Mouse (Mus musculus) embryonic facial prominence, embryonic 12.5 days (tissue): ENCODE data around the gene Prkn. TPM values are rescaled to one million over a fixed set of nuclear protein-coding genes. Genes with fewer than 3 reads are reported as not detected.

Source experiments
- ATAC-seq: fragments of 200-750 bp; cut with Nextera tagmentation; 2 replicates; pipeline ENCODE4 v1.8.0; 2017; ENCODE audit not compliant: insufficient number of reproducible peaks, insufficient read depth, low FRiP score, low TSS enrichment
- H3K27ac ChIP-seq: fragments of 300-500 bp; sonication (generic); 2 replicates; pipeline ENCODE4 v1.5.1; 2016; ENCODE audit warnings: mild to moderate bottlenecking
- H3K27me3 ChIP-seq: fragments of 300-500 bp; sonication (generic); 2 replicates; pipeline ENCODE4 v1.6.1; 2016; ENCODE audit warnings: mild to moderate bottlenecking, moderate library complexity
- H3K36me3 ChIP-seq: fragments of 300-500 bp; sonication (generic); 2 replicates; pipeline ENCODE4 v1.6.1; 2016; ENCODE audit warnings: mild to moderate bottlenecking
- H3K4me1 ChIP-seq: fragments of 300-500 bp; sonication (generic); 2 replicates; pipeline ENCODE4 v1.6.1; 2016
- H3K4me2 ChIP-seq: fragments of 300-500 bp; sonication (generic); replicated peaks from 2 replicates; pipeline ENCODE4 v1.6.1; 2016; ENCODE audit warnings: mild to moderate bottlenecking, moderate library complexity
- H3K4me3 ChIP-seq: fragments of 300-500 bp; sonication (generic); 2 replicates; pipeline ENCODE4 v1.5.1; 2016; ENCODE audit warnings: mild to moderate bottlenecking
- H3K9ac ChIP-seq: fragments of 300-500 bp; sonication (generic); 2 replicates; pipeline ENCODE4 v1.6.1; 2016; ENCODE audit warnings: mild to moderate bottlenecking, moderate library complexity
- H3K9me3 ChIP-seq: fragments of 300-500 bp; sonication (generic); 2 replicates; pipeline ENCODE4 v1.6.1; 2016; ENCODE audit warnings: mild to moderate bottlenecking, moderate library complexity
- WGBS: fragments of 180-500 bp; shearing (Covaris S2); methylation state at CpG from one replicate; pipeline ENCODE4 v1.1.7; 2016; 5-methylcytosine and 5-hydroxymethylcytosine counted together
- polyA plus RNA-seq: library from polyadenylated mRNA; unstranded; fragments of >200 nt; fragmentation: Nextera tagmentation; extraction: Ambion mirVana; gene quantifications from 2 replicates; pipeline ENCODE4 v1.2.1, GENCODE M21; 2016

Gene Prkn
- polyA plus RNA-seq, 1 experiment from 2014 or later: 1.8 TPM

DNA sequence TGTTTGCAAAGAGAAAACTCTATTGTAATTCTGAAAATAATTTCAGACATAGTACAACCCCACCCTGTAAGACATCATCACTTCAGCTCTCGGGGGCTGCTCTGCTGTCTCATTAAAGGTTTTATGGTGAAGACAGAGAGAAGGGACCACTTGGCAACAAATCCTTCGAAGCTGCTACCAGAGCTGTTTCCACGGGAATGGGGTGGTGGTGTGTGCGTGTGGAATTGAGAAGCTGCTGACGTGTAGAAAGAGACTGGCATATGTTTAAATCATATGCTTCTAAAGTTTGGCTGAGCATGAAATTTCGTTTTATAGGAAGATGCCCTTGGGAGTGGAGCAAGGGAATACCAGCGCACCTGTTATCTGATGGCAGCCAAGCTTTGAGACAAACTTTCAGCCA lies 514.2 kb downstream of the Prkn start:
- H3K27me3 ChIP-seq: no peaks in the 10 kb centered on the region
- H3K27ac ChIP-seq: no peak overlapping the region
- H3K36me3 ChIP-seq: no peaks in the 10 kb centered on the region
- no peak overlapping the region for H3K9ac ChIP-seq
- H3K4me3 ChIP-seq: no peak overlapping the region
- no peaks in the 10 kb centered on the region for H3K4me1 ChIP-seq
- no peak overlapping the region for H3K4me2 ChIP-seq
- ATAC-seq: no peak
- H3K9me3 ChIP-seq: no peaks in the 10 kb centered on the region
- 76% methylated on average over 7 of the region's 7 CpGs for WGBS

- no peaks in the 10 kb centered on the region for H3K9me3 ChIP-seq
- H3K36me3 ChIP-seq: no peaks in the 10 kb centered on the region
- 78% methylated on average over 2 of the region's 2 CpGs for WGBS
- H3K27ac ChIP-seq: no peak overlapping the region
- H3K4me3 ChIP-seq: no peak overlapping the region
- no peaks in the 10 kb centered on the region for H3K27me3 ChIP-seq
- no peak overlapping the region for H3K4me2 ChIP-seq
- no peaks in the 10 kb centered on the region for H3K4me1 ChIP-seq
- H3K9ac ChIP-seq: no peak overlapping the region
- no peak for ATAC-seq
Measured at GRCm38 (mm10) chr17:11375461-11375860, 535.3 kb downstream of the Prkn start.

- H3K9me3 ChIP-seq: no peaks in the 10 kb centered on the region
- no peak overlapping the region for H3K9ac ChIP-seq
- no peak overlapping the region for H3K4me2 ChIP-seq
- no peak overlapping the region for H3K4me3 ChIP-seq
- no peaks in the 10 kb centered on the region for H3K4me1 ChIP-seq
- 87% methylated on average over 8 of the region's 8 CpGs for WGBS
- no peaks in the 10 kb centered on the region for H3K27me3 ChIP-seq
- H3K36me3 ChIP-seq: no peaks in the 10 kb centered on the region
- no peak for ATAC-seq
- H3K27ac ChIP-seq: no peak overlapping the region
Measured at GRCm38 (mm10) chr17:11383364-11383962, 543.3 kb downstream of the Prkn start.

DNA sequence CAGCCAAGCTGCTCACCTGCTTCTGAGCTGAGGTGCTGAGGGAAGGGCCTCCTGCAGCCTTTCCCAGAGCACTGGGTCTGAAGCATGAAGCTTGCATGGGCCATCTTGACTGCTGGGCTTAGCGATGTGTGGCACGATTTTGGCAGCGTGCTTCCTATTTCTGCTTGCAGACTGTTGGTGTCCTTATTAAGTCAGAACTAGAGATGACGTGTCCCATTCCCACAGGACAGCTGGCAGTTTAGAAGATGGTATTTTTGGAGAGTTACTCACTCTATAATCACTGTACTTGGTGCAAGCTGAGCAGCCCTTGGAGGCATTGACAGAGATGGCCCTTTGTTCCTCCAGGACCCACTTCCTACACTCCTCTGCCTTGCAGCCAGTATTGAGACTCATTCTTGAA lies 545.1 kb downstream of the Prkn start:
- no peaks in the 10 kb centered on the region for H3K36me3 ChIP-seq
- H3K4me2 ChIP-seq: no peak overlapping the region
- ATAC-seq: no peak
- H3K9me3 ChIP-seq: no peaks in the 10 kb centered on the region
- H3K27ac ChIP-seq: no peak overlapping the region
- 83% methylated on average over 4 of the region's 4 CpGs for WGBS
- no peaks in the 10 kb centered on the region for H3K27me3 ChIP-seq
- H3K9ac ChIP-seq: no peak overlapping the region
- H3K4me3 ChIP-seq: no peak overlapping the region
- H3K4me1 ChIP-seq: no peaks in the 10 kb centered on the region

DNA sequence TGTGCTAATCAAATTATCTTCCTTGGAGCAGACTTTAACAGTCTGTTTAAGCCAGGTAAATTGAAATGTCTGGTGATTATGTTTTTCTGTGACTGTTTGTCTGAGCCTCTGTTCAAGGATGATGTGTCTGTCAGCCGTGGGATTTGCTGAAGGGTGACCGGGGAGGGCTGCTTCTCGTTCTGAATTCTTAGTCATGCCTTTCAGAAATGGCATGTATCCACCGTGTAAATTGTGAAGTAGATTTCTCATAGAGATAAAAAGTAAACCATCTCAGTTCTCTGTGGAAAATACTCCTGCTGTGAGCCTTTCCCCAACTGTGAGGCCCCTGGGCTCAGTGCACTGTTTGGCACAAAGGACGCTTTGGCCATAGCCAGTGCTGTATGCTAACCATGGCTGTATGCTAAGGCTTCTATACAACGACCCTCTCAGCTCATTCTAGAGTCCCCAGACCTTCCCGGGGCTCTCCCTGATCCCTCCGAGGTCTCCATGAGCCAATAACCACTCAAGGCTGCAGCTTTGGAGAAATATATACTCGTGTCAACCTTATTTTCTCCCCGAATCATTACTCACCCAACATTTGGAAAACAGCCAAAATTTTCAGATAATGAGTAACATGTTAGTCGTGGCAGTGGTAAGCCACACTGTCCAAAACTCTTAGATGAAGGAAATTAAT lies 552.6 kb downstream of the Prkn start:
- Histone ChIP-seq H3K4me2 (no peak overlapping the region), H3K4me3 (no peak overlapping the region), H3K9ac (no peak overlapping the region), H3K27ac (no peak overlapping the region), H3K9me3 (no peaks in the 10 kb centered on the region), H3K36me3 (no peaks in the 10 kb centered on the region), H3K27me3 (no peaks in the 10 kb centered on the region), H3K4me1 (no peaks in the 10 kb centered on the region)
- ATAC-seq: no peak
- WGBS: 66% methylated on average over 11 of the region's 11 CpGs

- Histone ChIP-seq H3K9me3 (no peaks in the 10 kb centered on the region), H3K27ac (no peak overlapping the region), H3K4me1 (no peaks in the 10 kb centered on the region), H3K36me3 (no peaks in the 10 kb centered on the region), H3K9ac (no peak overlapping the region), H3K27me3 (no peaks in the 10 kb centered on the region), H3K4me3 (no peak overlapping the region), H3K4me2 (no peak overlapping the region)
- no peak for ATAC-seq
- WGBS: 91% methylated on average over 6 of the region's 6 CpGs
Measured at GRCm38 (mm10) chr17:11394607-11395006, 554.4 kb downstream of the Prkn start.

DNA sequence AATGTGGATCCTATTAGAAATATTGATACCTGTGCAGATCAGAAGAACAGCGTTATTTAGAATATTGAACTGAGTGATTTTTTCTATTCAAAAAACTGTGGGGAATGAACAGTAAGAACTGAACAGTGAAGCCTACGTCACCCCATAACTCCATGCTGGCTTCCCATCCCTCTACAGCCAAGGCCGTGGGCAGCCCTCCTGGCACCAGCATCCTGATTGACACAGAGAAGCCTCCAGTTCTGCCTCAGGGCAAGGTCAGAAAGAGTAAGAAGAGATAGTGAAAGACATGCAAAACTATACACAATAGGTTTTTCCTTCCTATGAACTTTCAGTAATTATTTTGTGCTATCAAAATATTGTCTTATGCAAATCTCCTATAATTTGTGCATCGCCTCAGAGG lies 557.5 kb downstream of the Prkn start:
- H3K9ac ChIP-seq: no peak overlapping the region
- ATAC-seq: no peak
- no peak overlapping the region for H3K27ac ChIP-seq
- 82% methylated on average over 4 of the region's 4 CpGs for WGBS
- H3K9me3 ChIP-seq: no peaks in the 10 kb centered on the region
- no peaks in the 10 kb centered on the region for H3K4me1 ChIP-seq
- no peak overlapping the region for H3K4me2 ChIP-seq
- H3K27me3 ChIP-seq: no peaks in the 10 kb centered on the region
- no peak overlapping the region for H3K4me3 ChIP-seq
- H3K36me3 ChIP-seq: no peaks in the 10 kb centered on the region

DNA sequence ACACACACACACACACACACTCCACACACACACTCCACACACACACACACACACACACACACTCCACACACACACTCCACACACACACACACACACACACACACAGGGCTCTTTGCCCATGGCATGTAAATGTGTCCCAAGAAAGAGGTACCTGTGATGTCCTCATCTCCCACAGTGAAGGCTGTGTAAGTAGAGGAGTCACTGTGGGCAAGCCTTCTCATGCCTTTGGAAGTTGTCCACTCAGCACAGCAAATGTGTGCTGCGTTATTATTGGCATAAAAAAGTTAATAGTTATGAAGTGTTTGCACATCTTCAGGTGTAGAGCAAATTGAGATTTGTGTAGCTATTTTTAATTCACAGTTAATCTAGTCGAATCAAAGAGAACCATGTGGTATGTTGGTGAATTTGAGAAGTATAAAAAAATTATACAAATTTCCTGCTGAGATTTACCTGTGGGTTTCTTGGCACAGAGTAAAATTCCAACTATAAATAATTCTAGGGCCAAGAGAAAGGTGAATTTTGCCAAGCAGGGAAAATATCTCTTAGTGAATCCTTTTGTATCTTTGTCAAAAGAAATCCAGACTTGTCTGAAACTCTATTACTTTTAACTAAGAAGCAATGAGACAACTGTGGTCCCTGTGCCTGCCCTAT lies 562.2 kb downstream of the Prkn start:
- WGBS: 78% methylated on average over 2 of the region's 2 CpGs
- H3K4me3 ChIP-seq: no peak overlapping the region
- H3K9ac ChIP-seq: no peak overlapping the region
- H3K27ac ChIP-seq: no peak overlapping the region
- no peaks in the 10 kb centered on the region for H3K4me1 ChIP-seq
- no peaks in the 10 kb centered on the region for H3K9me3 ChIP-seq
- no peaks in the 10 kb centered on the region for H3K27me3 ChIP-seq
- ATAC-seq: no peak
- no peaks in the 10 kb centered on the region for H3K36me3 ChIP-seq
- H3K4me2 ChIP-seq: no peak overlapping the region

GRCm38 (mm10) chr17:11411414-11411813 lies 571.2 kb downstream of the Prkn start:
- H3K36me3 ChIP-seq: no peaks in the 10 kb centered on the region
- no peak for ATAC-seq
- no peak overlapping the region for H3K4me3 ChIP-seq
- no peak overlapping the region for H3K9ac ChIP-seq
- H3K9me3 ChIP-seq: no peaks in the 10 kb centered on the region
- 76% methylated on average over 10 of the region's 10 CpGs for WGBS
- H3K27ac ChIP-seq: no peak overlapping the region
- H3K4me1 ChIP-seq: no peaks in the 10 kb centered on the region
- H3K4me2 ChIP-seq: no peak overlapping the region
- H3K27me3 ChIP-seq: no peaks in the 10 kb centered on the region

GRCm38 (mm10) chr17:11413688-11414087 lies 573.5 kb downstream of the Prkn start:
- no peak overlapping the region for H3K4me2 ChIP-seq
- WGBS: 65% methylated on average over 5 of the region's 5 CpGs
- H3K27me3 ChIP-seq: no peaks in the 10 kb centered on the region
- no peak overlapping the region for H3K4me3 ChIP-seq
- no peak for ATAC-seq
- H3K9me3 ChIP-seq: no peaks in the 10 kb centered on the region
- no peak overlapping the region for H3K9ac ChIP-seq
- no peak overlapping the region for H3K27ac ChIP-seq
- H3K4me1 ChIP-seq: no peaks in the 10 kb centered on the region
- no peaks in the 10 kb centered on the region for H3K36me3 ChIP-seq

DNA sequence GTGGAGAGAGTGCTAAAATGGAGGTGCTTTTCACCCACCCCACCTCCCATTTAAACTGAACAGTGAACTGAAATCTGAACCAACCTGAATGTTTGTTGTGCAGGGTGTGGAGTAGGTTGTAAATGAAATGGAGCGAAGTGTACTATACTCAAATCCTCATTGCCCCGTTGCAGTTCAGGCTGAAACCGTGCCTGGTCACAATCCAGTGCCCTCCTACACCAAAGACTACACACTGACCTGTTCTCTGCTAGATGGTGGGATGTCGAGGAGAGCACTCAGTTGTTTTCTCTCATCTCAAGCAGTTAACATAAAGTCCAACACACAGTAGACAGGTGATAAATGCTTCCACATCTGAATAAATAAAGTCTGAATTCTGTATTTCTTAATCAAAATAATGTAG lies 574.1 kb downstream of the Prkn start:
- ATAC-seq: no peak
- 85% methylated on average over 4 of the region's 4 CpGs for WGBS

DNA sequence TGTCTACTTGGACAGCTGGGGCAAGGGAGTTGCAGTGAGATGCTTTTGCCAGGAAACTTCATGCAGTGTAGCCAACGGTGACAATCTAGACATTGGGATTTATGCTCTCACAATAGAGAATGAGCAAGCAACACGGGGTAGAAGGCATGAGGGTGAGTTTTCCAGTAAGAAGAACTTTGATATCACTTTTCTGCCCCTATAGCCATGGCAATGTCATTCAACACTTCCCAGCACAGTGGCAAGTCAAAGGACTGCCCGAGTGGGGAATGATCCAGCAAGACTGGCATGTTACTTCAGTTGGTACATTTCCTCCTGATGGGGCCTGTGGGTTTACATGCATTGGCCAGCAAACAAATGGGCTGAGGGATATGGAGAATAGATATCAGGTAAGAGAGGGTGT lies 577.0 kb downstream of the Prkn start:
- Histone ChIP-seq H3K4me3 (no peak overlapping the region), H3K9me3 (no peaks in the 10 kb centered on the region), H3K9ac (no peak overlapping the region), H3K4me2 (no peak overlapping the region), H3K36me3 (no peaks in the 10 kb centered on the region), H3K4me1 (no peaks in the 10 kb centered on the region), H3K27me3 (no peaks in the 10 kb centered on the region), H3K27ac (no peak overlapping the region)
- 76% methylated on average over 3 of the region's 3 CpGs for WGBS
- no peak for ATAC-seq

More for the DNA sequence above, 574.1 kb downstream of the Prkn start:
- no peaks in the 10 kb centered on the region for H3K9me3 ChIP-seq
- no peak overlapping the region for H3K27ac ChIP-seq
- H3K4me3 ChIP-seq: no peak overlapping the region
- no peak overlapping the region for H3K4me2 ChIP-seq
- no peaks in the 10 kb centered on the region for H3K36me3 ChIP-seq
- H3K4me1 ChIP-seq: no peaks in the 10 kb centered on the region
- no peak overlapping the region for H3K9ac ChIP-seq
- H3K27me3 ChIP-seq: no peaks in the 10 kb centered on the region
